Mouse (Mus musculus) left cerebral cortex, adult 9 months (tissue): ENCODE measurements around the gene Ric8b.
A peak's percentile ranks its signal among the peaks of the same experiment; 100 is the strongest.

Experiments used
- DNase-seq, 2 experiments: peaks; one replicate each; pipeline ENCODE4 v3.0.0; 2022; ENCODE audit warnings: low spot score in 2 of 2

The Ric8b gene

GRCm38 (mm10) chr10:84909021-84909801 is 8.2 kb upstream of the Ric8b start:
- peak in 1 of 2 experiments; percentile 54 for DNase-seq

- no peak for DNase-seq
Observed at GRCm38 (mm10) chr10:84910194-84910593, 7.2 kb upstream of the Ric8b start.

DNA sequence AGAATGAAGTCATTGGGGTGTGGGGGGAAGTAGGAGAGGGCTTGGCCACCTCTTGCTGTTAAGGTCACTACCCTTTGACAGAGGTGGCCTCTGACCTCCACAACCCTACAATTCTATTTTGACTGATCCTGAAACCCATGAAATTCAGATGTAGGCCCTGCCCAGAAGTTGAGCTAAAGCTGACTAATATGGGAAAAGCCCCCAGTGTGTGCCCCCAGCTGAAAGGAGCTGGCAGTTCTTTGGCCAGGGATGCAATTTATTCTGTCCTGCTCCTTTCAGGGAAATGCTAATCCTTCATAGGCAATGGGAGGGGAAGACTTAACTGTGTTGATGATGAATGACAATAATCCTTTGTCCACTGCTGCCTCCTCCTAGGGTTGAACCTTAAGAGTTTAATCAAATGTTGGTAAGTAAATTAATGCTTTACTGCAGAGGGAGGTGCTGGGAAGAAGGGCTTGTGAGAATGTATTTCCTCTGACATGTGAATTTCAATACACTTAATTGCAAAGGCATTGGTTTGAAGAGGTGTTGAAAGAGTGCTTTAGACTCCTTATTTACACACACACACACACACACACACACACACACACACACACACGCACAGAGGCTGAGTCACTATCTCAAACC is 6.5 kb upstream of the Ric8b start:
- no peak for DNase-seq

- DNase-seq, result no peak
Observed at GRCm38 (mm10) chr10:84913148-84913547, 4.3 kb upstream of the Ric8b start.

GRCm38 (mm10) chr10:84915476-84915875 is 1.9 kb upstream of the Ric8b start:
- DNase-seq, result no peak

DNA sequence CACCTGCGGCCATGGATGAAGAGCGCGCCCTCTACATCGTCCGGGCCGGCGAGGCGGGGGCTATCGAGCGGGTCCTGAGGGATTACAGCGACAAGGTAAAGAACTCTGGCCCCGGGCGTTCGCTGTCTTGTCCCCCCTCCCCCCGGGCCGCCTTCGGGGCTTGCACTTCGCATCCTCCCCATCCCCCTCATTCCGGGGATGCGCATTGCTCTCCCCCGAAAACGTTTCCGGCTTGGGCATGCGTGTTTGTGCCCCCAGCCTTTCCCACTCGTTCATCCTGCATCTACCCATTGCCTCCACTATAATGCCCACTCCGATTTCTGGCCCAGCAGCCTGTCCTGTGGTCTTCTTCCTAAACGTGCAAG is 297 bp downstream of the Ric8b start:
- DNase-seq, result no peak

- no peak for DNase-seq
Observed at GRCm38 (mm10) chr10:84926336-84926735, 8.9 kb downstream of the Ric8b start.

- no peak for DNase-seq
Observed at GRCm38 (mm10) chr10:84926885-84927284, 9.5 kb downstream of the Ric8b start.

GRCm38 (mm10) chr10:84928465-84928864 is 11.0 kb downstream of the Ric8b start:
- DNase-seq, result no peak

DNA sequence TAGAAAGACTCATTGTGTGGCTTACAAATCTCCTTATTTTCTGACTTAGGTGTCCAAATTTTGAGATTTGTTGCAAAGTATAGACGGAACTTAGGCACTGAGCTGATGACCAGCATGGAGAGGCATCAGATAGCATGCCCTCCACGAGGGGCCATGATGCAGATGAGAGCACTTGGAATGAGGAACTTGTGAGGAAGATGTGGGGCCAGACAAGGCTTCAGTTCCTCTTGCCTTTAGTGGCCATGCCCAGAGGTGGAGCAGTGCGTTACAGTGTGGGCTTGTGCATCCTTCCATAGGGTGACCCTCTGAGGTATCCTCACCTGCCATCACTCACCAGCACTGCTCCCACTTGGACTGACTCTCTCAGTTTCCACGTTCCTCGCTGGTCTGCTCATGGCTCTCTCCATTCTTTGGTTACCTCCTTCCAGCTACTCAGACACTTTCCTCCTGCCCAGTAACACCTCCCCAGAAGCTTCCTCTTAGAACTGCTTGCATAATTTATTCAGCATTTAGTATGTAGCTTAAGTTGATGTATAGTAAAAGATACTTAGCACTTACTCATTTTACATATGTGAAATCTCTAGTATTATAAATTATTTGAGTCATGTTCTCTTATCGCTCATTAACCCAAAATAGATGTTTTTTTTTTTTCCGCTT is 18.3 kb downstream of the Ric8b start:
- no peak for DNase-seq

DNA sequence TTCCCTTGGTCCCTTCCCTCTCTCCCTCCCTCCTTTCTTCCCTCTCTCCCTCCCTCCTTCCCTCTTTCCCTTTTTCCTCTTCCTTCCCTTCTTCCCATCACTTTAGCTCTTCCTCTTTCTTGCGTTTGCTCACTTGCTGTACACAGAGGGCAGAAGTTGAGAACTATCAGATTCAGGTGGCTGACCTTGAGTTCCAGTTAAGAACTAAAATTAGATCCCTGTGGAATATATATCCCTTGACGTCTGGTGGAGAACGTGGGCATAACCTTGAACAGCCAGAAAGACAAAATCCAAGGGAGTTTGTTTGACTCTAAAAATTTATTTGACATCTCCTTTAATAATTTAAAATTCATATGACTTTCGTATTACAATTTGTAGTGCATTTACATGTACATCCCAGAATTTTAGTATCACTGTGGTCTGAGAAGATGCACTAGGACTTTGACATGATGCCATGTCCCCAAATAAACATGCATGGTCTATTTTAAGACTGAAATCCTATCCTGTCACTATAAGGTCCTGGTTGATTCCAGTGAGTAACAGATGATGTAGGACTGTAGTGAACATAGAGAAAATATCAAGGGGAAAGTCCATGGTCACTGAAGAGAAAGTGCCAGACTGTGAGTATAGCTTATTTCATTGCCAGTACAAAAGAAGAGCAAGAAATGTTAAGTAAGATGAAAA is 19.6 kb downstream of the Ric8b start:
- no peak for DNase-seq

GRCm38 (mm10) chr10:84938094-84938820 is 20.8 kb downstream of the Ric8b start:
- DNase-seq, result no peak

DNA sequence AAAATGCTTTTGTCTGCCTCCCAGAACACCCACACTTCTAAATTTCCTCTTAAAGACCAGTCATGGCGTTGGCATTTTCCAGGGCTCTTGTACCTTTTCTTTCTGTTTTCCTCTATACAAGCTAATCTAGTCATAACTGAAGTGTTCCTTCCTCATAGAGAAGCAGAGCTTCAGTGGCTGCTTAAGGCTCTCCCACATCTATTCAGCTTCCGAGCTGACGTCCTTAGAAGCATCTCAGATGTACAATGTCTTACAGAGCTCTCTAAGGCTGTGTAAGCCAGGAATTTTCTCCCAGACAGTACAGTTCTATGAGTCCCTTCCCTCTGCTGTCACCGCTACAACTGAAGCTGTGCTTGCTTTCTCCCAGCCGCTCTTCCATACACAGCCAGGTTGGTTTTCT is 21.5 kb downstream of the Ric8b start:
- DNase-seq, result no peak

DNA sequence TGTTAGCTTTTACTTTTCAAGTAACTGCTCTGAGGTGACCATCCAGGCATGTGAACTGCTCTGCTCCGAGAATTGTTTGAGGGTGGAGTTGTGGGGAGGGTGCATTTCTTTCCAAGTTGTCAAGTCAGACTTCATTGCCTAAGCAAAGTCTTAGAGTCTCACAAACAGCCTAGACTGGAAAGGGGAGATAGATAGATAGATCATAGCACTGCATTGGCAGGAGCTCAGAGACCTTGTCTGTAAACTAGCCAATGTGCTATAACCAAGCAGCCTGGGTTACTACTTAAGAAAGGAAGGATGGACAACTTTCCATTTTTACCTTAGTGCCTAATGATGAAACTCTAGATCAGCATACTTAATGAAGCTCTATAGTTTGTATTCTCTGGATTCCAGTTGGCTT is 22.9 kb downstream of the Ric8b start:
- DNase-seq, result no peak

DNA sequence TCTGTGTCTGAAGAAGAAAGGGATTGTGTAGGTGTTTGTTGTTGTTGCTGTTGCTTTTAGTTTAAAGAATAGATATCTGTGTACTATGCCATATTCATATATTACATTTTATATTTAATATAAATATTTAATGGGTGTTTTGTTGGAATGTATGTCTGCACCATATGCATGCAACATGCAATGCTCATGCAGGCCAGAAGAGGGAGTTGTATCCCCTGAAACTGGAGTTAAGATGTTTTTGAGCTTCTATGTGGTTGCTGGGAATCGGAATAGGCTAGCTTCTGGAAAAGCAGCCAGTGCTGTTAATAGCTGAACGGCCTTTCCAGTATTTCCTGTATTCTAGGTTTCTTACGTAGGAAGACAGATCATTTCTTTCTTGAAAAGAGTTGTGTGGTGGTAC is 28.3 kb downstream of the Ric8b start:
- DNase-seq, result no peak

- peak in 1 of 2 experiments; percentile 16 for DNase-seq
Observed at GRCm38 (mm10) chr10:84948970-84949683, 31.7 kb downstream of the Ric8b start.

DNA sequence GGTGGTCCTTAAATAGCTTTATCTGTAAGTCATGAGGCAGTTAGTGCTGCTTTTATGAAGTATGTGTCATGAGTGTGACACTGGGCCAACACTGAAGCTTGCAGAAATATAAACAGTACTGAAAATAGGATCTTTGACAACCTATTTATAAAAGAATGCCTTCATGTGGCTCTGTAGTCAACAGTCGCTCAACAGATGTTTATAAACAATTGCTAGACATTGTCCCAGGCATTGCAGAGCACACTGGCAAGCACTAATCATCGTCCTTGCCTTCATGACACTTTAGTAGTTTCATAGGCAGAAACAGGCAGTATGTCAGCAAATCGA is 32.2 kb downstream of the Ric8b start:
- no peak for DNase-seq

DNA sequence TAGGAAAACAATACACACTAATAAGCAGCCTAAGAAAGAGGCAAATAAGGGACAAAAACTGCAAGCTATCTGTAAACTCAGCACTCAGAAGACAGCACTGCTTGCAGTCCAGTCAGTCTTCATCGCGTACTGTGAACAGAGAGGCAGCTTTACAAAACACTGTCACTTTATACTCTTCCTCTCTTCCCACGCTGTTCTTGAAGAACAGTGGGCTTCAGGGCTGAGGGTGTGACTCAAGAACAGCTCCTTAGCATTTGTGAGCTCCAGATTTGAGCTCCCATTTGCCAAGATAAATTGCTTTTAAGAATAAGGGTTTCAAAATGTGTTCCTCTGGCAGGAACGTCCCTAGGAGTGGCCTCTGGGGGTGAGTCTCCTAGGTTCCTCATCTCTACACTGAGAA is 33.0 kb downstream of the Ric8b start:
- no peak for DNase-seq

DNA sequence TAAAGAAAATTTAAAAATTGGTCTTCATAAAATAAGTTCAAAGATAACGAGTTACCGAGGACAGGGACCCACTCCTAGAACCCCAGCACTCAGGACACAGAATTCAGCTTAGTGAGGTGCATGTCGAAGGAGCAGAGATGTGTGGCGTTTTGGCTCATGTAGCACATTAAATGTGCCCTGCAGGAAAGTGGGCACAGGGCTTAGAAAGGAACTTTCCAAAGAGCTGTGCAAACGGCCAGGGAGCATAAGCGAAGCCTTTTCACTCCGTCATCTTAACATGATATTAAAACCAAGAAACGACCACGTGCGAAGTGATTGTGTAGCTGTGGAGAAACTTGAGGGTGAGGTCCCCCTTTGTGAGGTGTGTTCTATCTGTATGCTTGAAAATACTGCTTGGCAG is 36.8 kb downstream of the Ric8b start:
- DNase-seq, result no peak

DNA sequence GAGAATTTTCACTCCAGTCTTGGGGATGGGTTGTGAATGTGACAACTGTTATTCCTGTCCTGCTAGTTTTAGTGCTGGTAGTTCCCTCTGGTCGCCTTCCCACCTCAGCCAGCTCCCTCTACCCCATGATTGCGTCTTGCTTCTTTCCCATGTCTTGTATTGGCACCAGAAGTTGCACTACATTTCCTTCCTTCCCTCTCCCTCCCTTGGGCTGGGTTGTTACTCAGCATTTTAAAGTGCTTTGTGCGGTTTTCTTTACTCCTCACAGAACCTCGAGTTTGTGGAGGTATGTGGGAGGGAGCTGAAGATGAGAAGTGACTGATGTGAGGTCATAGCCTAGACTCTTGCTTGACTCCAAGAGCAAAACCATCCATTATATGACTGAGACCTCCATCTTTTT is 38.8 kb downstream of the Ric8b start:
- no peak for DNase-seq

DNA sequence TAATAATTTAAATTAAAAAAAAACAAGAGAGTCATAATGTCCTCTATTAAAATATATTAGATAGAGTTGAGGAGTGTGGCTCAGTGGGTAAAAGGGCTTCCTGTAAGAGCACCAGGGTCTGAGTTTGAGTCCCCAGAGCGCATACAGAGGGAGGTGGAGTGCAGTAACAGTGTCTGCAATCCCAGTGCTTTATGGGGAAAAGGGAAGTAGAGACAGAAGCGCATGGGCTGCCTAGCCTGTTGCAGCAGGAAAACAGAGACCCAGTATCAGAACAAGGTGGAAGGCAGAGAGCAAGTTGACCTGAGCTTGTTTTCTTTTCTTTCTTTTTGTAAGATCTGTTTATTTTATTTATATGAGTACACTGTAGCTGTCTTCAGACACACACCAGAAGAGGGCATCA is 41.2 kb downstream of the Ric8b start:
- no peak for DNase-seq
